Mouse (Mus musculus) myocyte (in vitro differentiated cells): ENCODE measurements at regions not wholly inside any gene's neighbourhood (a gene's known extent, or its start where the extent isn't known, plus 50 kb on each side); places are given as distances from the start of the nearest gene placed in this dataset.

ENCODE experiments used
- E2F4 ChIP-seq: IDR thresholded peaks from one replicate; pipeline ENCODE4 v1.6.1; 2011; ENCODE audit warnings: mild to moderate bottlenecking, control low read depth, moderate library complexity; ENCODE audit not compliant: insufficient read depth
- MAX ChIP-seq: IDR thresholded peaks from one replicate; pipeline ENCODE4 v1.6.1; 2011; ENCODE audit warnings: low read depth, mild to moderate bottlenecking, control low read depth
- MYOG ChIP-seq, 3 experiments: IDR thresholded peaks; one replicate each; pipeline ENCODE4 v1.6.1; 2011; ENCODE audit warnings: control low read depth in 2 of 3, low read depth in 2 of 3, mild to moderate bottlenecking in 2 of 3; ENCODE audit not compliant: insufficient read length in 2 of 3, control insufficient read depth in 1 of 3, insufficient read depth in 1 of 3
- POLR2A ChIP-seq: IDR thresholded peaks from one replicate; pipeline ENCODE4 v1.6.1; 2011; ENCODE audit warnings: low read depth, mild to moderate bottlenecking, control low read depth, moderate library complexity; ENCODE audit not compliant: insufficient read length
- POLR2AphosphoS2 ChIP-seq: IDR thresholded peaks from one replicate; pipeline ENCODE4 v1.6.1; 2011; ENCODE audit warnings: low read depth, control low read depth; ENCODE audit not compliant: insufficient read length
- REST ChIP-seq: IDR thresholded peaks from one replicate; pipeline ENCODE4 v1.6.1; 2011; ENCODE audit warnings: mild to moderate bottlenecking, control low read depth, moderate library complexity; ENCODE audit not compliant: insufficient read depth, insufficient read length
- SRF ChIP-seq: IDR thresholded peaks from one replicate; pipeline ENCODE4 v1.6.1; 2011; ENCODE audit warnings: low read depth; ENCODE audit not compliant: control insufficient read depth, insufficient read length
- TCF12 ChIP-seq: IDR thresholded peaks from one replicate; pipeline ENCODE4 v1.6.1; 2011; ENCODE audit warnings: mild to moderate bottlenecking, control low read depth; ENCODE audit not compliant: poor library complexity, insufficient read depth, severe bottlenecking
- TCF3 ChIP-seq: IDR thresholded peaks from one replicate; pipeline ENCODE4 v1.6.1; 2011; ENCODE audit warnings: low read depth, control low read depth; ENCODE audit not compliant: insufficient read length
- USF1 ChIP-seq: IDR thresholded peaks from one replicate; pipeline ENCODE4 v1.6.1; 2011; ENCODE audit warnings: low read depth, mild to moderate bottlenecking, control low read depth, moderate library complexity

GRCm38 (mm10) chr7:83307112-83307511 lies 277.6 kb upstream of the Tmc3 start:
- TF ChIP-seq SRF (no peak), POLR2A (no peak), E2F4 (no peak), USF1 (no peak), TCF12 (no peak), MYOG (IDR thresholded peaks at IDR 0.05; ENCODE audit: control insufficient read depth in 1 of 3, insufficient read depth in 1 of 3, insufficient read length in 2 of 3, low read depth in 2 of 3) (no peak), POLR2AphosphoS2 (no peak), TCF3 (no peak), MAX (no peak), REST (no peak)
